Mouse (Mus musculus): ENCODE data around the gene Tmem243.
A peak's percentile ranks its signal among the peaks of the same experiment; 100 is the strongest.

The Tmem243 gene

GRCm38 (mm10) chr5:9100207-9100848, at the start of gene Tmem243:
Tmem243 (plus strand) TSS chr5:9100668.
- DNase-seq (ENCODE audit: low read depth), result peak; percentile 84

- DNase-seq (ENCODE audit: low read depth), result peak; percentile 79
Measured at GRCm38 (mm10) chr5:9056020-9056660, 44.3 kb upstream of the Tmem243 start.

DNA sequence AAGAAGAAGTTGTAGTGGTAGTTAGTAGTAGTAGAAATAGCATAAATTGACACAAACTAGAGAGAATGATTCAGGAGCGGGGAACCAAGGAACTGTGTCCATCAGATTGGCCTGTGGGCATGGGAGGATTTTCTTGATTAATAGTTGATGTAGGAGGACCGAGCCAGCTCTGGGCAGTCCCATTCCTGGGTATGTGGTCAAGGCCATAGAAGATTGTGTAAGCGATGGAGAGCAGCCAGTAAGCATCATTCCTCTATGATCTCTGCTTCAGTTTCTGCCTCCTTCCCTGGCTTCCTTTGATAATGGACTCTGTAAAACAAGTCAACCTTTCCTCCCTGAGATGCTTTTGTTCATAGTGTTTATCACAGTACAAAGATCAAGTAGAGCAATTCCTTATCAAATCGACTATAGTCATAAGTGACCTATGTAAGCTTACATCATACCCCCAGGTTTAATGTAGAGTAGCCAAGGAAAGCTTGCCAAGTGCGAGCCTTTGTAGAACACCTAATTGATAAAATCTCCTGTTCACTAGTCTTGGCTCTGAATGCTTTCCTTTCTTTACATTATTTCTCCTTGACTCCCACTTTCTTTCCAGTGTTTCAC, 43.1 kb upstream of the Tmem243 start:
- no peak for DNase-seq (ENCODE audit: low read depth)

GRCm38 (mm10) chr5:9059303-9060023, 41.0 kb upstream of the Tmem243 start:
- DNase-seq (ENCODE audit: low read depth), result no peak

GRCm38 (mm10) chr5:9060228-9060627, 40.2 kb upstream of the Tmem243 start:
- no peak for DNase-seq (ENCODE audit: low read depth)

- peak; percentile 60 for DNase-seq (ENCODE audit: low read depth)
Measured at GRCm38 (mm10) chr5:9064217-9064616, 36.3 kb upstream of the Tmem243 start.

GRCm38 (mm10) chr5:9068886-9069285, 31.6 kb upstream of the Tmem243 start:
- peak; percentile 98 for DNase-seq (ENCODE audit: low read depth)

DNA sequence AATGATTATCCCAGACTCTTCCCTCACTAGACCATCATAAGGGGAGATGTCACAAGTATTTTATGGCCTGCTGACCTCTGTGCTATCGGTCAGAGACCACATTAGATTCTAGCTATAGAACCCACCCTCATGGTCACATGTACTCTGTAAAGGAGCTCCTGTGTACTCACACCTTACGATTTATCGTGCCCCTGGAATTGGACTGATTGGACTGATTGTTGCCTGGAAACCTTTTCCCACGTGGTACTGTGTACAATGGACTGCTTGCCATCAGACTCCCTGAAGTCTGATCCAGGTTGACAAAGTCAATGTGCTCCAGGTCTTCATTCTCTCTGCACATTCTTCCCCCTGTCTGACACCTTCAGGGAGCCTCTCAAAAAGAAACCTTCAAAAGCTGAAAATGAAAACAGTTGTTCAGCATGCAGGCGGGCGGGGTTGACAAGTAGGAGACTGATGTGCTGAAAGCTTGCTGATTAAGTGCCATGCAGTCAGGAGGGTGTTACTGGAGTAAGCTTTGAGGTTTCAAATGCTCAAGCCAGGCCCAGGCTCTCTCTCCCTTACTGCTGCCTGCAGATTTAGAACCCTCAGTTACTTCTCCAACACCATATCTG, 30.8 kb upstream of the Tmem243 start:
- DNase-seq (ENCODE audit: low read depth), result no peak

DNA sequence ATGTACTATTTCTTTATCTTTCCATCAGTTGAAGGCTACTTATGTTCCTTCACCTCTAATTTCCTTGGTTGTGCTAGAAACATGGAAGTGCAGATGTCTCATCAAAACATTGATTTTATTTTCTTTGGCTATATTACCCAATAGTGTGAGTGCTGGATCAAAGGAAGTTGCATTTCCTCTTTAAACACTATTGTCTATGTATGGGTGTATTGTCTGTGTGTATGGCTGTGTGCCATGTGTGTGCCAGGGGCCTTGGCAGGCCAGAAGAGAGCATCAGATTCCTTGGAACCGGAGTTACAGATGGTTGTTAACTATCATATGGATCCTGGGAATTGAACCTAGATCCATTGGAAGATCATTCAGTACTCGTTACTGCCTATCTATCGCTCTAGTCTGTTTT, 29.1 kb upstream of the Tmem243 start:
- no peak for DNase-seq (ENCODE audit: low read depth)

GRCm38 (mm10) chr5:9073177-9073854, 27.2 kb upstream of the Tmem243 start:
- DNase-seq (ENCODE audit: low read depth), result peak; percentile 83

DNA sequence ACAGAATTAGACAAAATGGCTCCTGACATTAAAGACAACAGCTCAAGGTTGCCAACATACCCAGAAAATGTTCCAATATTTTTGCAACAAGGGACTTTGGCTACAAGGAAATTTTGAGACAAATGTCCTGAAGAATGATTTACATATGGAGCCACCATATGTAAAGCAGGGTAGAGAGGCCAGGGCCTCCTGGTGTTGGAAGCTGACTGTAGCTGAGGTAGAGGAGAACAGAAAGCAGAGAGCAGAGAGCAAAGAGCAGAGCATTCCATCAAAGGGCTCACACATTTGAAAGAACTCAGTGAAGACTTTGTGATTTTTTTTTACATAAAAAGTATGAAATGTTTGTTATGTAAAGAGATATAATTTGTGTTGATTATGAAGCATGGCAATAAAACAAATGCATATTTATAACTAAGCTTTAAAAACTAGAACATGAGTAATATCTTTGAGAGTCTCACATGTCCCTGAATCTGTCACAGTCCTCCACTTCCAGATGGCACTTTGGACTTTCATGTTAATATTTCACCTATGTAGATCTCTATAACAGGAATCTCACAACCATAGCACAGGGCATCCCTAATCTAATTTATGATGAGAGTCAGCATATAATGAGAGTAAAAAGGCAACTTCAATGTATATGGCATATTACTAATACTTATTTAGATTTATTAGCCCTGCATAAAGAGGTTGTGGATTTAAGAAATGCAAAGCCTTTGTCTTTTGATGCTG, 20.5 kb upstream of the Tmem243 start:
- DNase-seq (ENCODE audit: low read depth), result no peak

- DNase-seq (ENCODE audit: low read depth), result peak; percentile 66
Measured at GRCm38 (mm10) chr5:9086924-9087719, 13.3 kb upstream of the Tmem243 start.

DNA sequence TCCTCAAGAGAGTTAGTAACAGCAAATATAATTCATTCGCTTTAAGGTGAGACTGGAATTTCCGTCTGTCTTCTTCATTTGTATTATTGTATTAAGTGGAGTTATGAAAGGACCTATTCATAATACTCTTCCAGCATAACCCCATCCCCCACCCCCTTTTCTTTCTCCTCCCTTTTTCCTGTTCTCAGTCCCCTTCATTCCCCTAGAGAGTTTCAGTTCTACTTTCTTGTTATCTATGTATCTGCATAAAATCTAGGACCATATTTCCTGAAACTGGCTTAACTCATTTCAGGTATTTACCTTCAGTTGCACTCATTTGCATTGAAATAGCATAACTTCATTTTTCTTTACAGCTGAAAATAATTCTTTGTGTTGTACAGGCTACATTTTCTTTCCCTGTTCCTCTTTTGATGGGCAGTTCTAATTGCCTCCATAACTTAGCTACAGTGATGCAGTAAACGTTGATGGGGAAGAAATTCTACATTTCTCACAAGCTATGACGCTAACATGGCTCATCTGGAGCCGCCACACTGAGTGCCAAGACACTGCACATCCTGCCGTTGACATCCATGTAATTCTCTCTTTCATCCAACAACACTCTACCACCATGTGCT, 9.9 kb upstream of the Tmem243 start:
- DNase-seq (ENCODE audit: low read depth), result no peak

DNA sequence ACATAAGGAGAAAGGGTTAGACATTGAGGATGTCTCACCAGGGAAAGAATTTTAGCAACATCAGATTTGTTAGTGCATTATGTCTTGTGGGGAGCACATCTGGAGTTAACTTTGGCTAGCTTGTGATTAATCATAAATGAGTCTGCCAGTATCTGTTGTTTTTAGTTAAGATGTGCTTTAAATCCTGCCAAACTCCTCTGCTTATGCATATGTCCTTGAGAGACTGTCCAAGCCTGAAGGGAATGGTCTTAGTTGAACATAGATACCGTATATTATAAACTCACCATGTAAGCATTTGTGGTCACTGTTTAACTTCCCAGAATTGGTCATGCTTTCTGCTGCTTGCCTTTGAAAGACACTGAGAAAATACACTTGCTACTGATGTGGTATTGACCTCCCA, 7.8 kb upstream of the Tmem243 start:
- no peak for DNase-seq (ENCODE audit: low read depth)

- peak; percentile 36 for DNase-seq (ENCODE audit: low read depth)
Measured at GRCm38 (mm10) chr5:9093490-9093889, 7.0 kb upstream of the Tmem243 start.

GRCm38 (mm10) chr5:9100849-9101801, 657 bp downstream of the Tmem243 start:
- peak; percentile 45 for DNase-seq (ENCODE audit: low read depth)

DNA sequence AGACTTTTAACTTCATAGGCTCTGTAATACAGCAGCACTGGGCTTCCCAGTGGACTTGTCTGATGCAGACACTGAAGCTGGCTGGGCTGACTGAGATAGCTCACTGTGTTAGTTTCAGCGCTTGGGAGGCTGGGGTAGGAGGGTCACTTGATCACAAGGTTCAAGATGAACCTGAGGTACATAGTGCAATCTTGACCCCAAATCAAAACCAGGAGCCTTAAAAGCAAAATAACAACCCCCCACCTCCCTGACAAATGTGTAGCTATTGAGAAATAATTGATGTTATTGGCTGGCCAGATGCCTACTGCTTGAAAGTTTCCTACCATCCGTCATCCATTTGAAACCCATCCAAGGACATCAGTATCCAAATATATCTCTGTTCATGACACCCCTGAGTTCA, 2.2 kb downstream of the Tmem243 start:
- DNase-seq (ENCODE audit: low read depth), result no peak

GRCm38 (mm10) chr5:9103958-9104357, 3.5 kb downstream of the Tmem243 start:
- DNase-seq (ENCODE audit: low read depth), result peak; percentile 40

- peak; percentile 76 for DNase-seq (ENCODE audit: low read depth)
Measured at GRCm38 (mm10) chr5:9106806-9107205, 6.3 kb downstream of the Tmem243 start.

Measured in 416B (cell line).